Mouse (Mus musculus) cerebellum, adult 2 months (tissue): ENCODE measurements around the gene Spin2d.

ENCODE experiments used
- CTCF ChIP-seq: fragments of 200-500 bp; IDR thresholded peaks from 2 replicates; pipeline ENCODE4 v1.5.1; 2011; ENCODE audit warnings: low read depth, mild to moderate bottlenecking, control low read depth, low read length, moderate library complexity, borderline replicate concordance; ENCODE audit not compliant: insufficient read depth
- POLR2A ChIP-seq: fragments of 200-500 bp; IDR thresholded peaks from 2 replicates; pipeline ENCODE4 v1.6.1; 2011; ENCODE audit warnings: low read length, control low read depth, borderline replicate concordance; ENCODE audit not compliant: insufficient read depth

GRCm38 (mm10) chrX:73225365-73225764, 48.6 kb upstream of the Spin2d start:
- no peak for TF ChIP-seq CTCF
- TF ChIP-seq POLR2A = no peak
